Mouse (Mus musculus): Measurements from ENCODE around the gene Garem2.

DNA sequence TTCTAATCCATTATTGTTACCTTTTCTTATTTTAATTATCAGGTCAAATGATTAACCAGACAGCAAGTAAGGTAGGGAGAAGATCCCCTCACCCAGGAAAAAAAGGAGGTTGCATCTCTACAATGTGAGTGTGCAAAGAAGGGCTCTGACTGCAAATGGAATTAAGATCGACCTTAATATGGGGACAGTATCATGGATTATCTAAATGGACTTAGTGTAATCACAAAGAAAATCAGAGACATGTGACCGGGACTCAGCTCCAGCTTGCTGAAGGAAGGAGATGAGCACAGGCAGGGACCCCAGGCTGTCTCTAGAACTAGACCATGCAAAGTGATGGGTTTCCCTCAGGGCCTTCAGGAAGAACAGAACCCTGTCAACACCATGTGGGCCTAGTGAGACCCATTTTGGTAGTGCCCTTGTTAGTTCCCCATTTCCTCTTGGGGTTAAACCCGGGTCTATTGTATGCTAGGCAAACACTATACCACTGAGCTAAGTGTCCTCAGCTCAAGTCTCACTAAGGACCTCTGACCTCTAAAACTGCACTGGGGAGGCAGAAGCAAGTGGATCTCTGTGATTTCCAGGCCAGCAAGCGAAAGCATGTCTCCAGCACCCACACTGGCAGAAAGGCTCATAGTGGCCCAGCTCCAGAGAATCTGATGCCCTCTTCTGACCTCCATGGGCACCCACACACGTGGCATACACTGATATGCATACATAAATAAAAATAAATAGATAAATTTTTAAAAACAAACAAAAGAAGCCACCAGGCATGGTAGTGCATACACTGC is 43.4 kb downstream of the Garem2 start:
- TF ChIP-seq CTCF (conservative IDR thresholded peaks at IDR 0.05; ENCODE audit: insufficient read depth, insufficient read length, low read depth, low read length) (no peak), POLR2A (IDR thresholded peaks at IDR 0.05; ENCODE audit: low read depth, low read length) (no peak)

Measured in kidney, adult 2 months (tissue).